Mouse (Mus musculus) ES-Bruce4 (cell line): ENCODE measurements around the gene Smu1. TPM values are rescaled to one million over a fixed set of nuclear protein-coding genes. Genes with fewer than 3 reads are reported as not detected.
"Not testable (repeated sequence)": the region's sequence is repeated elsewhere in the genome, so short reads cannot be mapped to it uniquely, and the experiment has no call there.

ENCODE experiments used
- H3K27ac ChIP-seq: 2 replicates; pipeline ENCODE4 v1.5.1; 2012; ENCODE audit warnings: low read length, inconsistent platforms; ENCODE audit not compliant: insufficient read depth
- H3K27me3 ChIP-seq: 2 replicates; pipeline ENCODE4 v1.6.1; 2012; ENCODE audit warnings: mild to moderate bottlenecking, low read length, inconsistent platforms; ENCODE audit not compliant: control insufficient read depth, poor library complexity, insufficient read depth, severe bottlenecking
- H3K36me3 ChIP-seq: 2 replicates; pipeline ENCODE4 v1.6.1; 2012; ENCODE audit warnings: inconsistent platforms, mild to moderate bottlenecking, low read length, moderate library complexity; ENCODE audit not compliant: control insufficient read depth, poor library complexity, insufficient read depth, severe bottlenecking
- H3K4me1 ChIP-seq: one replicate; pipeline ENCODE4 v1.8.1; 2011; ENCODE audit warnings: low read length; ENCODE audit not compliant: control insufficient read depth, insufficient read depth
- H3K4me3 ChIP-seq: 2 replicates; pipeline ENCODE4 v1.5.1; 2011; ENCODE audit warnings: low read depth, mild to moderate bottlenecking, low read length
- H3K9ac ChIP-seq: 2 replicates; pipeline ENCODE4 v1.6.1; 2012; ENCODE audit warnings: low read depth, mild to moderate bottlenecking, inconsistent platforms; ENCODE audit not compliant: poor library complexity, severe bottlenecking
- H3K9me3 ChIP-seq: replicated peaks from 2 replicates; pipeline ENCODE4 v1.6.1; 2012; ENCODE audit warnings: mild to moderate bottlenecking, low read length, inconsistent platforms; ENCODE audit not compliant: control insufficient read depth, poor library complexity, insufficient read depth, severe bottlenecking
- CTCF ChIP-seq: IDR thresholded peaks from one replicate; pipeline ENCODE4 v1.8.1; 2011; ENCODE audit warnings: low read depth, low read length
- EP300 ChIP-seq: IDR thresholded peaks from 2 replicates; pipeline ENCODE4 v1.6.1; 2011; ENCODE audit warnings: low read depth, low read length; ENCODE audit not compliant: insufficient read depth
- POLR2A ChIP-seq: IDR thresholded peaks from one replicate; pipeline ENCODE4 v1.8.1; 2011; ENCODE audit warnings: low read length; ENCODE audit not compliant: insufficient read depth
- polyA plus RNA-seq: library from polyadenylated mRNA; stranded (reverse); fragments of >200 nt; gene quantifications from 2 replicates; pipeline ENCODE4 v1.2.4, GENCODE M21; 2011; ENCODE audit warnings: low read depth; ENCODE audit not compliant: missing spikeins, insufficient read depth, insufficient read length

Gene Smu1
- 172 and 196 TPM in 2 replicates for polyA plus RNA-seq

GRCm38 (mm10) chr4:40757780-40758420 is at the start of gene Smu1:
Smu1 (minus strand) TSS chr4:40757923.
- Histone ChIP-seq H3K9ac (peak within 1 kb of the TSS; percentile 92), H3K4me3 (peak within 1 kb of the TSS; percentile 99), H3K27me3 (no peaks in the 10 kb centered on the region), H3K27ac (no peak within 1 kb of the TSS), H3K4me1 (no peaks in the 10 kb centered on the region), H3K9me3 (no peaks in the 10 kb centered on the region), H3K36me3 (peaks cover 22% of the 10 kb centered on the region)
- peak; percentile 80 for TF ChIP-seq POLR2A
- no peak for TF ChIP-seq CTCF

GRCm38 (mm10) chr4:40807382-40807781 is 49.7 kb upstream of the Smu1 start:
- no peaks in the 10 kb centered on the region for H3K27me3 ChIP-seq
- H3K27ac ChIP-seq: no peak overlapping the region
- TF ChIP-seq CTCF (no peak), POLR2A (no peak), EP300 (no peak)
- H3K36me3 ChIP-seq: peaks cover 9% of the 10 kb centered on the region; the same call in 1 of the 2 replicates
- H3K9ac ChIP-seq: no peak overlapping the region
- H3K4me1 ChIP-seq: no peaks in the 10 kb centered on the region
- no peaks in the 10 kb centered on the region for H3K9me3 ChIP-seq
- H3K4me3 ChIP-seq: no peak overlapping the region

- no peaks in the 10 kb centered on the region for H3K4me1 ChIP-seq
- TF ChIP-seq POLR2A: no peak
- no peak for TF ChIP-seq EP300
- no peak for TF ChIP-seq CTCF
- H3K27ac ChIP-seq: no peak overlapping the region
- H3K9me3 ChIP-seq: no peaks in the 10 kb centered on the region
- H3K27me3 ChIP-seq: no peaks in the 10 kb centered on the region
- no peak overlapping the region for H3K9ac ChIP-seq
- no peak overlapping the region for H3K4me3 ChIP-seq
- H3K36me3 ChIP-seq: peaks cover 7% of the 10 kb centered on the region; the same call in 1 of the 2 replicates
Observed at GRCm38 (mm10) chr4:40805401-40805800, 47.7 kb upstream of the Smu1 start.

- TF ChIP-seq POLR2A (no peak), EP300 (no peak), CTCF (no peak)
- Histone ChIP-seq H3K9ac (no peak overlapping the region), H3K36me3 (peaks cover 7% of the 10 kb centered on the region; the same call in 1 of the 2 replicates), H3K4me1 (no peaks in the 10 kb centered on the region), H3K9me3 (no peaks in the 10 kb centered on the region; the same call in 1 of the 2 replicates), H3K27ac (no peak overlapping the region), H3K27me3 (no peaks in the 10 kb centered on the region), H3K4me3 (no peak overlapping the region)
Observed at GRCm38 (mm10) chr4:40802787-40803186, 45.1 kb upstream of the Smu1 start.

- Histone ChIP-seq H3K9me3 (no peaks in the 10 kb centered on the region; the same call in 1 of the 2 replicates), H3K9ac (no peak overlapping the region), H3K27ac (no peak overlapping the region), H3K36me3 (peaks cover 6% of the 10 kb centered on the region; the same call in 1 of the 2 replicates), H3K4me3 (no peak overlapping the region), H3K27me3 (no peaks in the 10 kb centered on the region), H3K4me1 (no peaks in the 10 kb centered on the region)
- no peak for TF ChIP-seq CTCF
- TF ChIP-seq POLR2A: no peak
- TF ChIP-seq EP300: no peak
Observed at GRCm38 (mm10) chr4:40801908-40802307, 44.2 kb upstream of the Smu1 start.

- TF ChIP-seq CTCF (no peak), POLR2A (no peak), EP300 (no peak)
- no peak overlapping the region for H3K4me3 ChIP-seq
- no peak overlapping the region for H3K9ac ChIP-seq
- H3K27me3 ChIP-seq: no peaks in the 10 kb centered on the region
- no peaks in the 10 kb centered on the region for H3K4me1 ChIP-seq
- H3K36me3 ChIP-seq: no peaks in the 10 kb centered on the region
- H3K27ac ChIP-seq: no peak overlapping the region
- no peaks in the 10 kb centered on the region; the same call in 1 of the 2 replicates for H3K9me3 ChIP-seq
Observed at GRCm38 (mm10) chr4:40800873-40801272, 43.1 kb upstream of the Smu1 start.

GRCm38 (mm10) chr4:40798833-40799555 is 41.3 kb upstream of the Smu1 start:
- H3K27me3 ChIP-seq, H3K4me1 ChIP-seq, H3K27ac ChIP-seq, H3K36me3 ChIP-seq, H3K9ac ChIP-seq, H3K9me3 ChIP-seq, H3K4me3 ChIP-seq: not testable (repeated sequence)
